Mouse (Mus musculus): ENCODE data around the gene Usp46. TPM values are rescaled to one million over a fixed set of nuclear protein-coding genes. Genes with fewer than 3 reads are reported as not detected.

Usp46 gene
- polyA plus RNA-seq, 1 experiment: 0.36 TPM

DNA sequence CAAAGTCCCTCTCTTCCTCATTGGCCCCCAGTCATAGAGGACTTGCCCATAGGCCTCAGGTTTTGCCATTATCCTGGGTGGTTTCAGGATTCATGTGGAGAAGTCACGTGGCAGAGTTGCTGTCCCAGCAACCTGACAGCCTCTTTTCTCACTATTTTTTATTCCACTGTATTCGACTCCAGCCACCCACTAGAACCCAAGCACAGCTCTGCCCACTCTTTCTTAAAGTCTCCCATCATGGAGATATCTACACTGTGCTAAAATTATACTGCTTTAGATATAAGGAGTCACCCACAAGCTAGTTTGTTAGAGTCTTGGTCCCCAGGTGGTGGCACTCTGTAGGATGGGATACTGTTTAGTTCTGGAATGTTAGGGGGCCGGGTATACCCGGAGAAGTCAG, 27.7 kb downstream of the Usp46 start:
- Histone ChIP-seq H3K27me3 (ENCODE audit: control insufficient read depth) (no peaks in the 10 kb centered on the region), H3K4me1 (ENCODE audit: control insufficient read depth) (peaks cover 10% of the 10 kb centered on the region), H3K36me3 (ENCODE audit: control insufficient read depth) (peaks cover 93% of the 10 kb centered on the region)

DNA sequence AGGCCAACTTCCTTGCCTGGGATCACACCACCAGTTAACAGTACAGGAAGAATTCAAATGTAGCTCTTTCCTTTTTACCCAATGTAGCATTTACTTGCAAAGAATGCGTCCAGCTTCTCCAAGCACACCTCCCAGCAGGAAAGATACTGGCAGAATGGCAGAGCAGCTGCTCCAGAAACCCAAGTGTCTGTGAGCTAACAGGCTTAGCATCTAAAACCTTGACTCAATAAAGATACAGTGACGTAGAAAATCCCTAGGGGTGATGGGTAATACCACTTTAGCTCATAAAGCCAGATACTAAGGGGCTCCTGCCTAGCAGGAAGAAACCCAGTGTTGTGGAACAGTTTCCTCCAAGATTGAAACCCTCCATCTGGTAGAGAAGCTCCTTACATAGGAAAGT, 32.8 kb downstream of the Usp46 start:
- H3K27me3 ChIP-seq (ENCODE audit: control insufficient read depth): no peaks in the 10 kb centered on the region
- TF ChIP-seq GATA1 (IDR thresholded peaks at IDR 0.05; ENCODE audit: low read length): no peak
- no peak for TF ChIP-seq TAL1 (IDR thresholded peaks at IDR 0.05; ENCODE audit: low read length)
- H3K9me3 ChIP-seq (ENCODE audit: control insufficient read depth, low read length): no peaks in the 10 kb centered on the region
- no peak overlapping the region for H3K4me3 ChIP-seq (replicated peaks)
- H3K4me1 ChIP-seq (ENCODE audit: control insufficient read depth): no peaks in the 10 kb centered on the region
- H3K36me3 ChIP-seq (ENCODE audit: control insufficient read depth): peaks cover 97% of the 10 kb centered on the region

More for the DNA sequence above, 27.7 kb downstream of the Usp46 start:
- no peaks in the 10 kb centered on the region for H3K9me3 ChIP-seq (ENCODE audit: control insufficient read depth, low read length)
- TF ChIP-seq TAL1 (IDR thresholded peaks at IDR 0.05; ENCODE audit: low read length) (no peak), GATA1 (IDR thresholded peaks at IDR 0.05; ENCODE audit: low read length) (no peak)
- no peak overlapping the region for H3K4me3 ChIP-seq (replicated peaks)

DNA sequence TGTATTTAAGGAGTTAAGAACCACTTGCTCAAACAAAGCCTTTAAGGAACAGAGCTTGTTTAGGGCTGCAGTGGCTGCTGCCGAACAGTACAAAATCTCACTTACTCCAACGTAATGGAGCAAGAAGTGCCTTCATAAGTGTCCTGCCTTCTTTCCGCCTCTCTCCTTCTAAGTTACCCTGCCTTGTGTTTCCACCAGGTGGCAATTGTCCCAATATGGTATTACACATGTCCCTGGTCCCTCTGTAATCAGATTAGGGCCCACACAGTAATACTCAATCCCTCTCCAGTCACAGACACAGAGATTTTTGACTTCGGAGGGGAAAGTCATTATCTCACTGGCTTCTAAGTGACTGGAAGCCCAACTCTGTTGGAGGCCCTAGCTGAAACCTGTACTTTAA, 34.1 kb downstream of the Usp46 start:
- peaks cover 97% of the 10 kb centered on the region for H3K36me3 ChIP-seq (ENCODE audit: control insufficient read depth)
- H3K9me3 ChIP-seq (ENCODE audit: control insufficient read depth, low read length): no peaks in the 10 kb centered on the region
- H3K4me3 ChIP-seq (replicated peaks): no peak overlapping the region
- no peaks in the 10 kb centered on the region for H3K27me3 ChIP-seq (ENCODE audit: control insufficient read depth)
- H3K4me1 ChIP-seq (ENCODE audit: control insufficient read depth): no peaks in the 10 kb centered on the region
- TF ChIP-seq TAL1 (IDR thresholded peaks at IDR 0.05; ENCODE audit: low read length) (no peak), GATA1 (IDR thresholded peaks at IDR 0.05; ENCODE audit: low read length) (no peak)

DNA sequence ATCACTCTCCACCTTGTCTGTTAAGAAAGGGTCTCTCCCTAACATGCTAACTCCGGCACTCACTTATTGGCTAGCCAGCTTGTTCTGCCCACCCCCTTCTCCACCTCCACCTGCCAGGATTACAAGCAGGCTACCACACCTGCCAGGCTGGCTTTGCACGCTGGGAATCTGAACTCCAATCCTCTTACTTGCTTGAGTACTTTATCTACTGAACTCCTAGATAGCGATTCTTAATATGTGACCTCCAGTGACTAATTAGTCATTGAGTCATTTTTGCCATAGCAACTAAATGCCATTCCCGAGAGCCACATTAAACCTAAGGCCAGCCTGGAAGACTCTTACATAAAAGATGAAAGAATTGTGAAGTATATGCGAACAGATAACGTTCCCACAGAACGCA, 38.4 kb downstream of the Usp46 start:
- peaks cover 99% of the 10 kb centered on the region for H3K36me3 ChIP-seq (ENCODE audit: control insufficient read depth)
- no peak overlapping the region for H3K4me3 ChIP-seq (replicated peaks)
- no peaks in the 10 kb centered on the region for H3K9me3 ChIP-seq (ENCODE audit: control insufficient read depth, low read length)
- no peaks in the 10 kb centered on the region for H3K4me1 ChIP-seq (ENCODE audit: control insufficient read depth)
- no peaks in the 10 kb centered on the region for H3K27me3 ChIP-seq (ENCODE audit: control insufficient read depth)
- no peak for TF ChIP-seq GATA1 (IDR thresholded peaks at IDR 0.05; ENCODE audit: low read length)
- TF ChIP-seq TAL1 (IDR thresholded peaks at IDR 0.05; ENCODE audit: low read length): no peak

DNA sequence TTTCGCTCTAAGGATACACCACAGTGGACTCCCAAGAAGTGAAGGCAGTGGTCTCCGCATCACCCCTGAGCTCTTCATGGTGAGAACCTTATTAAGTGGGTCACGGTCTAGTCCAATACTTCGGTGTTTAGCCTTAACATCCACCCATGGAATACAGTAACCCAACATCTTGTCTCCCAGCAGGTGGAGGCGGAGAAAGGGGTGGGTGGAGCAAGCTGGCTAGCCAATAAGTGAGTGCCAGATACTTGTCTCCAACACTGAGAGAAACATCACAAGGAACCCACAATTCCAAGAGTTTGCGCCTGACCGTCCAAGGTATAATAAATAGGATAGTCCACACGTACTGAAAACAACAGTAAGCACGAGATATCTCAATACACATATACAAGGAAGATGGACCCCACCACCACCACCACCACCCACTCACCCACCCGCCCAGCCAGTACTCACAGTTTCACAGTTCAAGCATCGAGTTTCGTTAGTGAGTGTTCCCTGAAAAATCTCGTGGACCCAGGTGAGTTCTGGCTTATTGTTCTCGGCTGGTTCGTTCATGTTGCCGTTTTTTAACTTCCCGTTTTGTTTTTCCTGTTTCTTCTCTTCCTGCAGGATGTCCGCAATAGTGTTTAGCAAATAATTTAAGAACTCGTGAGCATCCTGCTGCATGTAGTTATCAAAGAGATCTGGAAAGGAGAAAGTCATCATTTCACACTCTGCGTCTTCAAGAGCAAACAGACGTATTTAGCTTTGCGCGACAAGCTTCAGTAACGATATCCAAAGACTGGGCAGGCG, 39.3 kb downstream of the Usp46 start:
- Histone ChIP-seq H3K27me3 (ENCODE audit: control insufficient read depth) (no peaks in the 10 kb centered on the region), H3K4me3 (replicated peaks) (no peak overlapping the region), H3K9me3 (ENCODE audit: control insufficient read depth, low read length) (no peaks in the 10 kb centered on the region), H3K4me1 (ENCODE audit: control insufficient read depth) (no peaks in the 10 kb centered on the region), H3K36me3 (ENCODE audit: control insufficient read depth) (peaks cover 98% of the 10 kb centered on the region)
- TF ChIP-seq GATA1 (IDR thresholded peaks at IDR 0.05; ENCODE audit: low read length) (no peak), TAL1 (IDR thresholded peaks at IDR 0.05; ENCODE audit: low read length) (no peak)

DNA sequence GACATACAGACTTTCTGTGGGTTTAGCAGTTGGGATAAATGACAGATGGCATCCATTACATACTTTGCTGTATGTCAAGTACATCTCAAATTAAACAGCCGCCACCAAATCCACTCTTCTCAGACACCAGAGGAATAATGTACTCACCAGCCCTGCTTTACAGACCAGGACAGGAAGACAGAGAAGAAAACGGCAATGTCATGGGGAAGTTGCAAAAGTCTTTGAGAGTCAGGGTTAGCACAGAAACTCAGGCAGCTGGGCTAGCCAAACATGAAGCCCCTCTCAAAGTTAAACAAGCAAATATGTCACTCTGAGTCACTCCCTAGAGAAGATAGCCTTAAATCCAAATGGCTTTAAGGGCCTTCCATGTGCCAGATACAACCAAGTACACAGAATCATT, 40.0 kb downstream of the Usp46 start:
- Histone ChIP-seq H3K4me3 (replicated peaks) (no peak overlapping the region), H3K36me3 (ENCODE audit: control insufficient read depth) (peaks cover 98% of the 10 kb centered on the region), H3K4me1 (ENCODE audit: control insufficient read depth) (no peaks in the 10 kb centered on the region), H3K9me3 (ENCODE audit: control insufficient read depth, low read length) (no peaks in the 10 kb centered on the region), H3K27me3 (ENCODE audit: control insufficient read depth) (no peaks in the 10 kb centered on the region)
- TF ChIP-seq GATA1 (IDR thresholded peaks at IDR 0.05; ENCODE audit: low read length): no peak
- TF ChIP-seq TAL1 (IDR thresholded peaks at IDR 0.05; ENCODE audit: low read length): no peak

DNA sequence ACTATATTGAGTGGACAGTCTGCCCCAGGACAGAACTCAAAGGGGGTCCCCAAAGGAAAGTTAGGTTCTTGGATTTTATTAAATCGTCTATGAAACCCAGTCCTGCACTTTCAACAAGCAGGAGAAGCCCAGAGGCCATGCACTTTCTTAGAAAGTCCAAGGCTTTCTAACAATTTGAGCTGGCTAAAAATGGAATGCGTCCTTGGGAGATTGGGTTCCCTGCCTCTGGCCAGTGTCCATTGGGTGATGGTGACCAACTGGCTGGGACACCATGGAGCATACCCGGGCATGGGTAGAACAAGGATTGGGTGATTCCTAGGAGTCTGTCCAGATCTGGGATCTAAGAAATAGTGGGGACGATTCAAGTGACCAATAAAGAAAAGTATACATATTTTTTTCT, 47.7 kb downstream of the Usp46 start:
- Histone ChIP-seq H3K4me1 (ENCODE audit: control insufficient read depth) (no peaks in the 10 kb centered on the region), H3K9me3 (ENCODE audit: control insufficient read depth, low read length) (peaks cover 7% of the 10 kb centered on the region), H3K36me3 (ENCODE audit: control insufficient read depth) (peaks cover 96% of the 10 kb centered on the region), H3K27me3 (ENCODE audit: control insufficient read depth) (no peaks in the 10 kb centered on the region), H3K4me3 (replicated peaks) (no peak overlapping the region)
- no peak for TF ChIP-seq TAL1 (IDR thresholded peaks at IDR 0.05; ENCODE audit: low read length)
- no peak for TF ChIP-seq GATA1 (IDR thresholded peaks at IDR 0.05; ENCODE audit: low read length)

DNA sequence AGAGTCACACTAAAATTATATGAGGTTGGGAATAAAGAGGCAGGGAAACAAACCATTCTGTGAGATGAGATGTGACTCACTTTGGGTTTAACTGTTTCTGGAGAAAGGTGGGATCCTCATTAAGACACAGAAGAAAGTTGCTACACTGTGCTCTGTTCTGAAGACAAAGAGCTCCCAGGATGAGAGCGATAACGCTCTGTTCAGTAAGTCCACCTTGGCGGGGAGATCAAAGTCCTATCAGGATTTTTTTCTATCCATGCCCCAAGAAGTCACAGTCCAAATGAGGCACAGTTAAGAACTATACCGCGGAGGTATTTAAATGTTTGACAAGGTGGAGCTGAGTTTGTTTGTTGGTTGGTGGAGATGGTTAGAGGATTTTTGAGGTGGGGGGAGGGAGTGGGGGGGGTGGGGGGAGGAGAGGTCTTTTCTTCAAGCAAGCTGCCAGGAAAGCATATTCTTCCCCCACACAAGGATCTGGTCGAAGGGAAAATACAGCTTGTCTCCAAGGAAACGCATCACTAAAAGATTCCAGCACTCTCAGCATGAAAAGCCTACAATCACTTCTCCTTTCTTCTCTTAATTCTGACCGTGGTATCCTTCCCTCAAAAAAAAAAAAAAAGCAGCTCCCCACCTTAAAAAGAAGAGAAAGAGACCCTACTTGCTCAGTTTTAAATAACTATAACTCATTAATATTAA, 49.2 kb downstream of the Usp46 start:
- peaks cover 7% of the 10 kb centered on the region for H3K9me3 ChIP-seq (ENCODE audit: control insufficient read depth, low read length)
- H3K27me3 ChIP-seq (ENCODE audit: control insufficient read depth): no peaks in the 10 kb centered on the region
- H3K4me3 ChIP-seq (replicated peaks): no peak overlapping the region
- TF ChIP-seq GATA1 (IDR thresholded peaks at IDR 0.05; ENCODE audit: low read length): no peak
- TF ChIP-seq TAL1 (IDR thresholded peaks at IDR 0.05; ENCODE audit: low read length): no peak
- H3K36me3 ChIP-seq (ENCODE audit: control insufficient read depth): peaks cover 96% of the 10 kb centered on the region
- no peaks in the 10 kb centered on the region for H3K4me1 ChIP-seq (ENCODE audit: control insufficient read depth)

DNA sequence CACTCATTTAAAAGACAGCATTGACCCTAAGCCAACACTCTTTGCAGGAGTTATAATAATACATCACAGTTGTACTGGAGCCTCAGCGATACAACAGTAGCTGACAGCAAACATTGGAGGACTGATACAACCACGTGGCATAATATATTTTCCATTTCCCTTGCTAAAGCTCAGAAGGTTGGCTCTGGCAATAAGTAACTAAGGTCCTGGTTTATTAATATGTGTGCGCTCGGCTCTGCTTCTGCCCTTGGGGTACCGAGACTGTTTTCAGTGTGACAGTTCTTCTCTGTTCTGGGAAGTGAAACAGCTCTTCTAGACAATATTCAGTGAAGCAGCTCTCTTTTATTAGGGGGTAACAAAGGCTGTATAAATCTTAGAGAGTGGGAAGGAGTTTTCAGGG, 50.7 kb downstream of the Usp46 start:
- H3K36me3 ChIP-seq (ENCODE audit: control insufficient read depth): peaks cover 98% of the 10 kb centered on the region
- no peak for TF ChIP-seq TAL1 (IDR thresholded peaks at IDR 0.05; ENCODE audit: low read length)
- TF ChIP-seq GATA1 (IDR thresholded peaks at IDR 0.05; ENCODE audit: low read length): no peak
- no peaks in the 10 kb centered on the region for H3K4me1 ChIP-seq (ENCODE audit: control insufficient read depth)
- no peak overlapping the region for H3K4me3 ChIP-seq (replicated peaks)
- peaks cover 7% of the 10 kb centered on the region for H3K9me3 ChIP-seq (ENCODE audit: control insufficient read depth, low read length)
- H3K27me3 ChIP-seq (ENCODE audit: control insufficient read depth): no peaks in the 10 kb centered on the region

Data from erythroblast, embryonic 14.5 days (primary cell).